Mouse (Mus musculus): ENCODE measurements around the gene Il20ra. TPM values are rescaled to one million over a fixed set of nuclear protein-coding genes. Genes with fewer than 3 reads are reported as not detected.

Il20ra gene
- total RNA-seq, 2 experiments from 2014 or later, result not detected

DNA sequence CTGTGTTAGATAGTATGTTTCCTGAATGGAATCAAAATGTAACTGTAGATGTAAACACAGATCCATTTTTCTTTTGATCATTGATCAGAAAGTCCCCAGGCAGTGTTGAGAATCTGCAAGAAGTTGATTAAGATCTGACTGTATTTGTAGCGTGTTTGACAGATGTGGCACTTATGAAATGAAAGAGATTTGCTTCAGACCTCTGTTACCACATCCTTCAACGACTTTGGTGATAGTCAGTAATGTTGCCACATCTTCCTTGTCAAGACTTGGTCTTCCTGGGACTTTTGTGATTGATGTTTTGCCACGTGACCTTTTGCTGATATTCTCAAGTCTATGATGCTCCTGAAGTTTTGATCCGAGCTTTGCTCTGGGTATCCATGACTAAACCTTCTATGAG, 35.3 kb downstream of the Il20ra start:
- peak; percentile 52; the same call in 1 of the 2 replicates for ATAC-seq (ENCODE audit: poor library complexity, severe bottlenecking)

DNA sequence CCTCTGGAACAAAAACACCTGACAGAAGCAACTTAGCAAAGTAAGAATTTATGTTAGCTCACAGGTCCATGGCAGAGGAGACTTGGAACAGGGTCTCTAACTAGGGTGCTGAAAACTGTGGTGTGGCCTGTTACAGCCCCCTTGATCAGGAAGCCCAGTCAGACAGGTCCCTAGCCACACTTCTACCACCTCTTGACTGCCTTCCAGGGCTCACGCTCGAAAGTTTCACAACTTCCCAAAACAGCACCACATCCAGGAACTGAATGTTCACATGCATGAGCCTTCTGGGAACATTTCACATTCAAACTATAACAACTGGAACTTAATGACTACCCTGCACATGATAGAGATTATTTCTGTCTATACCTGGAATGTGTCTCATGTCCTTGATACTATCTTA, 53.1 kb downstream of the Il20ra start:
- ATAC-seq (ENCODE audit: poor library complexity, severe bottlenecking), result peak; percentile 63

GRCm38 (mm10) chr10:19779092-19779491, 66.7 kb downstream of the Il20ra start:
- no peak for ATAC-seq (ENCODE audit: poor library complexity, severe bottlenecking)

DNA sequence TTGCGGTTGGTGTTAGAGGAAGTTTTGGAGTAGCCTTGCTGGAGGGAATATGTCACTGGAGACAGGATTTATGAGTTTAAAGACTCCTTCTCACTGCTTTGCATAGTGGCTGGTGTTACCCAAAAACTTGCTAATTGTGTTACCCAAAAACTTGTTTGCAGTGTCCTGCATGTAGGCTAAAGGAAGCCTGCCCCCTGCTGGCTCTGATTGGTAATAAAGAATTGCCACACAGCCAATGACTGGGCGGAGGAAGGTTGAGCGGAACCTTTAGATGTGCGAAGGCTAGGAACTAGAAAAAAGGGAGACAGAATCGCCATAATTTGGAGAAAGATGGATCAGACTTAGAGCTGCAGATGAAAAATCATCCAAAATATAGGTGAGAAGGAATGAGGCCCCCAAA, 69.0 kb downstream of the Il20ra start:
- peak; percentile 64 for ATAC-seq (ENCODE audit: poor library complexity, severe bottlenecking)

DNA sequence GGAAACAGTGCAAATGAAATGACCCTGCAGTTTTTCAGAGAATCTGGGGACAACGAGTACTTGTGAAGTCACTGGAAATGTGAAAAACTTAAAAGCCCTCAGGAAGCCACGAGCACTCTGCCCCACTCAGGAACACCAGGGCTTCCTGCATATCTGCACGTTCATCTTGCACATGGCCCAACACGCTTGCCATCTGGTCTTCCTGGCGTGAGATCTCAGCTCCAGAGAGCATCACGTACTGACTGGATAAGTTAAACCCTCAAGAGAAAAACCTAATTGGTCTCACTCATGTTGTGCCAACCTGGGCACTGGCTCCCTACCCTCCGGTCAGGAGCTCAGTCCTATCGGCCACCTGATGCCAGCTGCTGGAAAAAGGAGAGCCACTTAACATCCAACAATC, 82.6 kb downstream of the Il20ra start:
- ATAC-seq (ENCODE audit: poor library complexity, severe bottlenecking), result no peak

DNA sequence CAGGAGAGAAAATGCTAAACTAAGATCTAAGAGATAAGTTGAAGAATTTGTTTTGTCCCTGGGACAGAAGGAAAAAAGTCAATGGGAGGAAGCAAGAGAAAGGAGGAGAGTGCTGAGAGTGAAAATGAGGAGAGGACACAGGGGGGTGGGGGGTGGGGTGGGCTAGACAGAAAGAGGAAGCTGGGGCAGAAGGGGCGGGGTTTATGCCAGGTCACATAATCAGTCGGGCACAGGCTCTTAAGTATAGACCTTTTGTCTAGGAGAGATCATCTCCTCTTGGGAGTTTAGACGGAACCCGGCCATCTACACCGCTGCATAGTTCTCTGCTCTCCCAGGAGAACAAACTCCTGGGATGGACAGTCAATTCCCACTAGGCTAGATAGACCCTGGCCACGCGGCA, 90.6 kb downstream of the Il20ra start:
- ATAC-seq (ENCODE audit: poor library complexity, severe bottlenecking), result no peak

GRCm38 (mm10) chr10:19804763-19805162, 92.4 kb downstream of the Il20ra start:
- peak; percentile 87 for ATAC-seq (ENCODE audit: poor library complexity, severe bottlenecking)

Other genes with a start within 250 kb of the Il20ra start
- 314 and 331 TPM in 2 replicates for gene Ifngr1, start 120.6 kb upstream of the Il20ra start, total RNA-seq (2015)
- gene Ifngr1, start 120.6 kb upstream of the Il20ra start, total RNA-seq (2017), result 241 and 246 TPM in 2 replicates
- 0.07 and 0.87 TPM in 2 replicates for gene Il22ra2, start 90.6 kb upstream of the Il20ra start, total RNA-seq (2015)
- gene Il22ra2, start 90.6 kb upstream of the Il20ra start, total RNA-seq (2017), result 0.73 TPM in 1 of 2 replicates, not detected in the other
- gene Slc35d3, start 138.9 kb downstream of the Il20ra start, total RNA-seq (2015), result not detected in 2 replicates
- 0.07 and 0.24 TPM in 2 replicates for gene Slc35d3, start 138.9 kb downstream of the Il20ra start, total RNA-seq (2017)
- 36.0 and 47.6 TPM in 2 replicates for gene Pex7, start 195.1 kb downstream of the Il20ra start, total RNA-seq (2015)
- 13.5 and 19.5 TPM in 2 replicates for gene Pex7, start 195.1 kb downstream of the Il20ra start, total RNA-seq (2017)
- gene Map3k5, start 221.9 kb downstream of the Il20ra start, total RNA-seq (2015), result 25.4 and 37.0 TPM in 2 replicates
- 36.7 and 42.4 TPM in 2 replicates for gene Map3k5, start 221.9 kb downstream of the Il20ra start, total RNA-seq (2017)

Data from megakaryocyte, adult 5-6 weeks (primary cell).